Mouse (Mus musculus): ENCODE results near the gene Cdh4. TPM values are rescaled to one million over a fixed set of nuclear protein-coding genes. Genes with fewer than 3 reads are reported as not detected.

Cdh4 gene
- polyA plus RNA-seq, 1 experiment = 0.55 TPM

GRCm38 (mm10) chr2:179687243-179687681 lies 245.0 kb downstream of the Cdh4 start:
- Histone ChIP-seq H3K27ac (ENCODE audit: control insufficient read depth, insufficient read depth, low read depth, low read length, poor library complexity) (no peak overlapping the region), H3K4me3 (replicated peaks; ENCODE audit: control insufficient read depth, low read depth, low read length) (no peak overlapping the region), H3K4me1 (ENCODE audit: control insufficient read depth, insufficient read depth, low read length) (no peaks in the 10 kb centered on the region)
- no peak for TF ChIP-seq POLR2A (IDR thresholded peaks at IDR 0.05; ENCODE audit: borderline replicate concordance, control insufficient read depth, low read depth, low read length)
- TF ChIP-seq CTCF (IDR thresholded peaks at IDR 0.05; ENCODE audit: control insufficient read depth, insufficient read depth, low read length) = no peak
- WGBS = 37% methylated on average over 12 of the region's 12 CpGs

GRCm38 (mm10) chr2:179688976-179689375 lies 246.7 kb downstream of the Cdh4 start:
- no peak for TF ChIP-seq POLR2A (IDR thresholded peaks at IDR 0.05; ENCODE audit: borderline replicate concordance, control insufficient read depth, low read depth, low read length)
- no peak for TF ChIP-seq CTCF (IDR thresholded peaks at IDR 0.05; ENCODE audit: control insufficient read depth, insufficient read depth, low read length)
- Histone ChIP-seq H3K27ac (ENCODE audit: control insufficient read depth, insufficient read depth, low read depth, low read length, poor library complexity) (no peak overlapping the region), H3K4me3 (replicated peaks; ENCODE audit: control insufficient read depth, low read depth, low read length) (no peak overlapping the region), H3K4me1 (ENCODE audit: control insufficient read depth, insufficient read depth, low read length) (no peaks in the 10 kb centered on the region)
- 72% methylated on average over 5 of the region's 5 CpGs for WGBS

- Histone ChIP-seq H3K27ac (ENCODE audit: control insufficient read depth, insufficient read depth, low read depth, low read length, poor library complexity) (no peak overlapping the region), H3K4me3 (replicated peaks; ENCODE audit: control insufficient read depth, low read depth, low read length) (no peak overlapping the region), H3K4me1 (ENCODE audit: control insufficient read depth, insufficient read depth, low read length) (no peaks in the 10 kb centered on the region)
- TF ChIP-seq POLR2A (IDR thresholded peaks at IDR 0.05; ENCODE audit: borderline replicate concordance, control insufficient read depth, low read depth, low read length) (no peak), CTCF (IDR thresholded peaks at IDR 0.05; ENCODE audit: control insufficient read depth, insufficient read depth, low read length) (no peak)
- 62% methylated on average over 3 of the region's 3 CpGs for WGBS
These were observed 247.5 kb downstream of the Cdh4 start for GRCm38 (mm10) chr2:179689761-179690160.

- 60% methylated on average over 7 of the region's 7 CpGs for WGBS
- no peak overlapping the region for H3K4me3 ChIP-seq (replicated peaks; ENCODE audit: control insufficient read depth, low read depth, low read length)
- TF ChIP-seq POLR2A (IDR thresholded peaks at IDR 0.05; ENCODE audit: borderline replicate concordance, control insufficient read depth, low read depth, low read length) = no peak
- no peak for TF ChIP-seq CTCF (IDR thresholded peaks at IDR 0.05; ENCODE audit: control insufficient read depth, insufficient read depth, low read length)
- no peak overlapping the region for H3K27ac ChIP-seq (ENCODE audit: control insufficient read depth, insufficient read depth, low read depth, low read length, poor library complexity)
- no peaks in the 10 kb centered on the region for H3K4me1 ChIP-seq (ENCODE audit: control insufficient read depth, insufficient read depth, low read length)
These were observed 248.3 kb downstream of the Cdh4 start for GRCm38 (mm10) chr2:179690571-179690970.

GRCm38 (mm10) chr2:179694936-179695335 lies 252.7 kb downstream of the Cdh4 start:
- Histone ChIP-seq H3K4me1 (ENCODE audit: control insufficient read depth, insufficient read depth, low read length) (no peaks in the 10 kb centered on the region), H3K4me3 (replicated peaks; ENCODE audit: control insufficient read depth, low read depth, low read length) (no peak overlapping the region), H3K27ac (ENCODE audit: control insufficient read depth, insufficient read depth, low read depth, low read length, poor library complexity) (no peak overlapping the region)
- whole genome bisulfite sequencing = 71% methylated on average over 9 of the region's 9 CpGs
- no peak for TF ChIP-seq CTCF (IDR thresholded peaks at IDR 0.05; ENCODE audit: control insufficient read depth, insufficient read depth, low read length)

GRCm38 (mm10) chr2:179697601-179698000 lies 255.4 kb downstream of the Cdh4 start:
- WGBS = 71% methylated on average over 8 of the region's 8 CpGs
- TF ChIP-seq POLR2A (IDR thresholded peaks at IDR 0.05; ENCODE audit: borderline replicate concordance, control insufficient read depth, low read depth, low read length) (no peak), CTCF (IDR thresholded peaks at IDR 0.05; ENCODE audit: control insufficient read depth, insufficient read depth, low read length) (no peak)

GRCm38 (mm10) chr2:179698196-179698985 lies 256.2 kb downstream of the Cdh4 start:
- TF ChIP-seq CTCF (IDR thresholded peaks at IDR 0.05; ENCODE audit: control insufficient read depth, insufficient read depth, low read length) (no peak), POLR2A (IDR thresholded peaks at IDR 0.05; ENCODE audit: borderline replicate concordance, control insufficient read depth, low read depth, low read length) (no peak)
- Histone ChIP-seq H3K27ac (ENCODE audit: control insufficient read depth, insufficient read depth, low read depth, low read length, poor library complexity) (no peak overlapping the region), H3K4me3 (replicated peaks; ENCODE audit: control insufficient read depth, low read depth, low read length) (no peak overlapping the region), H3K4me1 (ENCODE audit: control insufficient read depth, insufficient read depth, low read length) (no peaks in the 10 kb centered on the region)
- 52% methylated on average over 12 of the region's 12 CpGs for WGBS

More at GRCm38 (mm10) chr2:179697601-179698000, 255.4 kb downstream of the Cdh4 start:
- Histone ChIP-seq H3K4me3 (replicated peaks; ENCODE audit: control insufficient read depth, low read depth, low read length) (no peak overlapping the region), H3K27ac (ENCODE audit: control insufficient read depth, insufficient read depth, low read depth, low read length, poor library complexity) (no peak overlapping the region), H3K4me1 (ENCODE audit: control insufficient read depth, insufficient read depth, low read length) (no peaks in the 10 kb centered on the region)

- TF ChIP-seq POLR2A (IDR thresholded peaks at IDR 0.05; ENCODE audit: borderline replicate concordance, control insufficient read depth, low read depth, low read length) (no peak), CTCF (IDR thresholded peaks at IDR 0.05; ENCODE audit: control insufficient read depth, insufficient read depth, low read length) (no peak)
- no peak overlapping the region for H3K4me3 ChIP-seq (replicated peaks; ENCODE audit: control insufficient read depth, low read depth, low read length)
- 79% methylated on average over 11 of the region's 11 CpGs for WGBS
- no peaks in the 10 kb centered on the region for H3K4me1 ChIP-seq (ENCODE audit: control insufficient read depth, insufficient read depth, low read length)
- no peak overlapping the region for H3K27ac ChIP-seq (ENCODE audit: control insufficient read depth, insufficient read depth, low read depth, low read length, poor library complexity)
These were observed 262.8 kb downstream of the Cdh4 start for GRCm38 (mm10) chr2:179705043-179705442.
